Mouse (Mus musculus) induced T-regulatory cell, adult 2 months (primary cell): Measurements from ENCODE around the gene Olfr293.

Source experiments
- DNase-seq: peaks from one replicate; pipeline ENCODE4 v3.0.0-alpha.2; 2012; ENCODE audit warnings: low read depth

The Olfr293 gene

GRCm38 (mm10) chr7:86648761-86649160, at the start of gene Olfr293:
Olfr293 (plus strand) TSS chr7:86649061.
- no peak for DNase-seq

- DNase-seq: no peak
Measured at GRCm38 (mm10) chr7:86616543-86616942, 32.3 kb upstream of the Olfr293 start, which contains the start of gene Olfr294. Olfr294 (minus strand) TSS chr7:86616643.

DNA sequence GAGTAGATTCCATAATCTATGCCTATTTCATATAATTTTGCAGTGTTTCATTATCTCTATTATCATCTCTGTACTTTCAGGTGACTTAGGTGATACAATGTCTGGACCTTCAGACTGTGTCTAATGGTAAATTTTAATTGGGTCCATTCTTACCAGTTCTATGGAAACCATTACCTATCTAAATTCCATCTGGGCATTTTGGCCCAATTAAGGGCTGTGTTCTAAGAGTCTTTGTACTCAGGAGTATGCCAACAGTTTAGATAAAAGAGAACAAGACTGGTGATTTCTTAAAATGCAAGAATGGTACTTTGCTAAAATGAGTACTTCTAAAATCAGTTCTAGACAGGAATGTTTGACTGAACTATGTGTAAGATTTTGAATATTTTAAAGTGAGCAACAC, 39.2 kb downstream of the Olfr293 start, which contains the start of gene Olfr292:
Gene Olfr292 (plus strand): TSS at position 301 of the 400 bp plus-strand sequence.
- no peak for DNase-seq
